Mouse (Mus musculus): ENCODE results near the gene Cela1. TPM values are rescaled to one million over a fixed set of nuclear protein-coding genes. Genes with fewer than 3 reads are reported as not detected.

Cela1 gene
- total RNA-seq, 2 experiments from 2014 or later = 26.6 to 56.2 TPM

DNA sequence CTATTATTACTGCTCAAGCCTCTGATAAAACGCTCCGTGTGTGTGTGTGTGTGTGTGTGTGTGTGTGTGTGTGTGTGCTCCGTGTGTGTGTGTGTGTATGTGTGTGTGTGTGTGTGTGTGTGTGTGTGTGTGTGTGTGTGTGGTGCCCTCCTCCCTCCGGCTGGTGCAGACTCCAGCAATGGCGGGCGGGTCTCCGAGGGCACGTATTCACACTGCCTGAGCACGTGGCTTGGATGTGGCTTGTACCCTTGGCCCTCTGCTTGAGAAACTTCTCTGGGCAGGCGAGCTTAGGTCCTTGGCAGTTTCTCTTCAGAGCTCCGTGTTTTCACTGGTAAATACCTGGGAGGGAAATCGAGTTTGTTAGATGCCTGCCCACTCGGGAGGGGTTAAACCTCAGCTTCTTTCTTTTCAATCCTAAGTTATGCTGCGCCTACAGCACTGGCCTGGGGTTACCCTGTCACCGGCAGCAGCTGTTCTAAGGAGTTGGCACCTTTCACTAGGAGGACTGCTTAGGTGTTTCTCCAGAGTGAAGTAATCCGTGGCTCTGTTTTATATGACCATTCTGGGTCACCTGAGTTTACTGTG lies 46.4 kb downstream of the Cela1 start:
- ATAC-seq (replicated peaks; ENCODE audit: low FRiP score, poor library complexity, severe bottlenecking) = no peak

- no peak for ATAC-seq (replicated peaks; ENCODE audit: low FRiP score, poor library complexity, severe bottlenecking)
These were observed 47.6 kb downstream of the Cela1 start for GRCm38 (mm10) chr15:100639972-100640750.

GRCm38 (mm10) chr15:100637661-100638060 lies 50.1 kb downstream of the Cela1 start:
- no peak for ATAC-seq (replicated peaks; ENCODE audit: low FRiP score, poor library complexity, severe bottlenecking)

- no peak for ATAC-seq (replicated peaks; ENCODE audit: low FRiP score, poor library complexity, severe bottlenecking)
These were observed 50.8 kb downstream of the Cela1 start, which contains the start of gene Smagp for GRCm38 (mm10) chr15:100636700-100637501. Gene Smagp, minus strand, starts transcription at chr15:100636940.

DNA sequence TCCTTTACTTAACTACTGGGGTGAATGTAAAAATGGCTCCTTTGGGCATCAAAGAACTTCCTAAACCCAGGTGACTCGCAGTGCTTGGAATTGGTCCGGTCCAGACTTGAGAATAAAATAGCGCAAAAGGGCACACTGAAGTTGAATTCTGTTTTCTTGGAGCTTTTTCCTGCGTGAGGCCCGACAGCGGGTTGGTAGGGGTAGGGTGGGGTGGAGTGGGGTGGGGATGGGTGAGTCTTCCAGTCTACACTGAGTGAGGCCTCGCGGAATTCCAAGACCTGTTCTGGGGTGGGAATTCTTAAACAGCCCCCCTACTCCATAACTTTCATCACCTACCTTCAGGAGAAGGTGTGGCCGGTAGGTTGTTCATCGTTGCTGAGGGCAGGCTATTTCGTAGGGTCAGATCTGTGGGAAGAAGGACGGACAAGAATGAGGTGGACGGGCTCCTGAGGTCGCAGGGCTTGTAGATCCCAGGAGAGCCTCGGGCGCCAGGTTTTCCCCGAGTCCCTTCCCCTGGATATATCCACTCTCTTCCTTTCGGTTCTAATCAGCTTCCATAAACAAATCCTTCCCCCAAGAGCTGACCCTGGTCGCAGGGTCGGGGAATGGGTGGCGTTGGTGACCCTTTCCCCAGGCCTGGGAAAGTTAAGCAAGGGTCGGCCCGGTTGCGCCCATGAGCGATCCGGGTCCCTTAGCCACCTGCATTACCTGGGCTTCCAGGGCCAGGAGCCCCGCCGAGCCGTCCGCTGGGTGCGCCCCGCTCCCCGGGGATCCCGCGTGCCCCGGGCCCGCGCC lies 51.7 kb downstream of the Cela1 start:
- ATAC-seq (replicated peaks; ENCODE audit: low FRiP score, poor library complexity, severe bottlenecking) = no peak

DNA sequence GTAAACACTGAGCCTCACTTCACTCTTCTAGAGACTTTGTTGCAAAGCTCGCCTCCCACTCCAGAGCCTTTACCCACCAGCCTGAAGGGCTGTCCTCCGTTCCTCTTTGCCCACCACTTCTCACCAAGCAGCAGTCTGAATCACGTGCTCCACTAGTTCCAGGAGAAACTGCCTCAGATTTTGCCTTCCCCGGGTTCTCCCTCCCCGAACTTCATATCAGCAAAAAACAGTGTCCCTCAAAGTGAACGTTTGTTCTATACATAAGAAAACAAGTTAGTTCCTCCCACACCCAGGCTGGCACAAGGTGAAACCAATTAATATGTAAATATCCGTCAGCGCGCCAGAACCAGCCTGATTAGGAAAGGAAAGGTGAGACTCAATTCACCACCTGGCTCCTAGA lies 52.5 kb downstream of the Cela1 start:
- ATAC-seq (replicated peaks; ENCODE audit: low FRiP score, poor library complexity, severe bottlenecking) = no peak

- no peak for ATAC-seq (replicated peaks; ENCODE audit: low FRiP score, poor library complexity, severe bottlenecking)
These were observed 54.4 kb downstream of the Cela1 start for GRCm38 (mm10) chr15:100633341-100633740.

DNA sequence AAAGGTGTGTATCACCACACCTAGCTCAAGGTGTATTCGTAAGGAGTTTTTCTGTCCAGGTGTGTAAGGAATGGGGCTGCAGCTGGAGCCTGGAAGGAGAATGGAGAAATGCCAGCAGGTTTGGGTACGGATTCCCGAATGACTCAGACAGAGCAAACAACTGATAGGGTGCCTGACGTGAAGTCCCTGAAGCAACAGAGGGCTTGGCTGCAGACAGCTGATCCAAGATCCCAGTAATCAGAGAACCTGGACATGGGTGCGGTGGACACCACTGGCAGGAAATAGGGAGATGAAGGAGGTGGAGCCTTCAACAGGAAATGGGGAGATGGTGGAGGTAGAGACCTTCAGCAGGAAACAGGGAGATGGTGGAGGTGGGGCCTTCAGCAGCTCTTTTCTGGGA lies 55.4 kb downstream of the Cela1 start:
- no peak for ATAC-seq (replicated peaks; ENCODE audit: low FRiP score, poor library complexity, severe bottlenecking)

GRCm38 (mm10) chr15:100631454-100632170 lies 56.1 kb downstream of the Cela1 start:
- ATAC-seq (replicated peaks; ENCODE audit: low FRiP score, poor library complexity, severe bottlenecking) = no peak

GRCm38 (mm10) chr15:100630126-100630525 lies 57.6 kb downstream of the Cela1 start:
- no peak for ATAC-seq (replicated peaks; ENCODE audit: low FRiP score, poor library complexity, severe bottlenecking)

GRCm38 (mm10) chr15:100628797-100629196 lies 58.9 kb downstream of the Cela1 start:
- ATAC-seq (replicated peaks; ENCODE audit: low FRiP score, poor library complexity, severe bottlenecking) = no peak

GRCm38 (mm10) chr15:100627774-100628370 lies 59.8 kb downstream of the Cela1 start:
- no peak for ATAC-seq (replicated peaks; ENCODE audit: low FRiP score, poor library complexity, severe bottlenecking)

GRCm38 (mm10) chr15:100627287-100627686 lies 60.4 kb downstream of the Cela1 start:
- ATAC-seq (replicated peaks; ENCODE audit: low FRiP score, poor library complexity, severe bottlenecking) = no peak

- no peak for ATAC-seq (replicated peaks; ENCODE audit: low FRiP score, poor library complexity, severe bottlenecking)
These were observed 63.3 kb downstream of the Cela1 start for GRCm38 (mm10) chr15:100624435-100624834.

Other genes starting within 250 kb of the Cela1 start
- 4.3 and 8.8 TPM in 2 replicates for gene Letmd1, start 218.9 kb downstream of the Cela1 start, total RNA-seq (2015; ENCODE audit: low replicate concordance)
- gene Letmd1, start 218.9 kb downstream of the Cela1 start, total RNA-seq (2017; ENCODE audit: low replicate concordance) = 4.4 and 4.5 TPM in 2 replicates
- gene Csrnp2, start 192.4 kb downstream of the Cela1 start, total RNA-seq (2015; ENCODE audit: low replicate concordance) = not detected in 2 replicates
- 0.26 TPM in 1 of 2 replicates, not detected in the other for gene Csrnp2, start 192.4 kb downstream of the Cela1 start, total RNA-seq (2017; ENCODE audit: low replicate concordance)
- 5.0 and 17.7 TPM in 2 replicates for gene Tfcp2, start 135.9 kb downstream of the Cela1 start, total RNA-seq (2015; ENCODE audit: low replicate concordance)
- 17.1 and 21.6 TPM in 2 replicates for gene Tfcp2, start 135.9 kb downstream of the Cela1 start, total RNA-seq (2017; ENCODE audit: low replicate concordance)
- gene Pou6f1, start 87.9 kb downstream of the Cela1 start, total RNA-seq (2015; ENCODE audit: low replicate concordance) = 3.2 and 4.6 TPM in 2 replicates
- gene Pou6f1, start 87.9 kb downstream of the Cela1 start, total RNA-seq (2017; ENCODE audit: low replicate concordance) = 1.7 TPM in 1 of 2 replicates, not detected in the other
- gene Dazap2, start 72.6 kb downstream of the Cela1 start, total RNA-seq (2015; ENCODE audit: low replicate concordance) = 203 and 210 TPM in 2 replicates
- gene Dazap2, start 72.6 kb downstream of the Cela1 start, total RNA-seq (2017; ENCODE audit: low replicate concordance) = 79.8 and 101 TPM in 2 replicates
- 3.6 TPM in 1 of 2 replicates, not detected in the other for gene Smagp, start 51.0 kb downstream of the Cela1 start, total RNA-seq (2015; ENCODE audit: low replicate concordance)
- 2.6 TPM in 1 of 2 replicates, not detected in the other for gene Smagp, start 51.0 kb downstream of the Cela1 start, total RNA-seq (2017; ENCODE audit: low replicate concordance)
- 29.8 and 50.5 TPM in 2 replicates for gene Bin2, start 18.4 kb downstream of the Cela1 start, total RNA-seq (2015; ENCODE audit: low replicate concordance)
- 18.3 and 37.0 TPM in 2 replicates for gene Bin2, start 18.4 kb downstream of the Cela1 start, total RNA-seq (2017; ENCODE audit: low replicate concordance)
- 1.3 and 3.6 TPM in 2 replicates for gene Galnt6, start 41.5 kb upstream of the Cela1 start, total RNA-seq (2015; ENCODE audit: low replicate concordance)
- gene Galnt6, start 41.5 kb upstream of the Cela1 start, total RNA-seq (2017; ENCODE audit: low replicate concordance) = 4.4 and 5.4 TPM in 2 replicates
- gene Slc4a8, start 73.8 kb upstream of the Cela1 start, total RNA-seq (2015; ENCODE audit: low replicate concordance) = 2.1 TPM in 1 of 2 replicates, not detected in the other
- gene Slc4a8, start 73.8 kb upstream of the Cela1 start, total RNA-seq (2017; ENCODE audit: low replicate concordance) = 0.13 and 0.83 TPM in 2 replicates
- not detected in 2 replicates for gene Scn8a, start 181.9 kb upstream of the Cela1 start, total RNA-seq (2015; ENCODE audit: low replicate concordance)
- gene Scn8a, start 181.9 kb upstream of the Cela1 start, total RNA-seq (2017; ENCODE audit: low replicate concordance) = not detected in 2 replicates

All from erythroid progenitor cell, adult 5-6 weeks (primary cell).